Mouse (Mus musculus) kidney, adult 9 months (tissue): ENCODE results near the gene Ambn.
"Not testable (repeated sequence)": the region's sequence is repeated elsewhere in the genome, so short reads cannot be mapped to it uniquely, and the experiment has no call there.

Experiments
- DNase-seq: peaks from one replicate; pipeline ENCODE4 v3.0.0; 2022

Gene Ambn

GRCm38 (mm10) chr5:88455691-88456090 is at the start of gene Ambn:
Gene Ambn (plus strand): TSS chr5:88455991.
- DNase-seq = no peak

GRCm38 (mm10) chr5:88420319-88421065 is 35.3 kb upstream of the Ambn start:
- no peak for DNase-seq

- not testable (repeated sequence) for DNase-seq
Measured at GRCm38 (mm10) chr5:88424892-88425291, 30.9 kb upstream of the Ambn start.

- DNase-seq = no peak
Measured at GRCm38 (mm10) chr5:88426753-88427152, 29.0 kb upstream of the Ambn start.

GRCm38 (mm10) chr5:88467471-88467870 is 11.7 kb downstream of the Ambn start:
- DNase-seq = no peak

- no peak for DNase-seq
Measured at GRCm38 (mm10) chr5:88468807-88469704, 13.3 kb downstream of the Ambn start.

- DNase-seq = no peak
Measured at GRCm38 (mm10) chr5:88487675-88488074, 31.9 kb downstream of the Ambn start, which contains the start of gene Enam. Gene Enam (plus strand): TSS chr5:88487975.

- DNase-seq = no peak
Measured at GRCm38 (mm10) chr5:88489004-88489403, 33.2 kb downstream of the Ambn start.

- no peak for DNase-seq
Measured at GRCm38 (mm10) chr5:88491111-88491510, 35.3 kb downstream of the Ambn start.

- no peak for DNase-seq
Measured at GRCm38 (mm10) chr5:88499781-88500180, 44.0 kb downstream of the Ambn start.

- DNase-seq = no peak
Measured at GRCm38 (mm10) chr5:88508555-88508954, 52.8 kb downstream of the Ambn start.

GRCm38 (mm10) chr5:88508990-88509389 is 53.2 kb downstream of the Ambn start:
- DNase-seq = no peak
